ENCODE assay signal across 28 mouse cellular contexts in genomic region chr12:38327729-38328271, GRCm38 (mm10).
DNase-seq lines count a peak whose midpoint lies in the region; ATAC-seq and TF ChIP-seq lines count a peak whose summit lies in the region.
"Had no signal": no experiment of that assay in that cellular context is flagged by ENCODE, and none has a peak within 500 bp of the region (broad histone marks: within the 10 kb centered on the region; RNA-seq: fewer than 3 reads in every experiment).

No protein-coding gene starts in this region.

- H3K9ac ChIP-seq in forebrain, embryonic 13.5 days = no peak overlapping the region
- no peak overlapping the region for H3K9ac ChIP-seq in forebrain, embryonic 11.5 days (ENCODE audit: low read length)
- H3K9ac ChIP-seq in hindbrain, postnatal 0 days (replicated peaks; ENCODE audit: low read length) = no peak overlapping the region
- H3K9ac ChIP-seq in liver, embryonic 12.5 days = no peak overlapping the region
- H3K9ac ChIP-seq: embryonic facial prominence, embryonic 12.5 days; embryonic facial prominence, embryonic 15.5 days; heart, embryonic 13.5 days; hindbrain, embryonic 14.5 days had no signal

- H3K4me1 ChIP-seq in forebrain, embryonic 13.5 days = peaks cover 9% of the 10 kb centered on the region
- H3K4me1 ChIP-seq in forebrain, embryonic 11.5 days (replicated peaks; ENCODE audit: control insufficient read depth, insufficient read depth, low read length) = peaks cover 3% of the 10 kb centered on the region; the same call in 1 of the 2 replicates
- no peaks in the 10 kb centered on the region for H3K4me1 ChIP-seq in hindbrain, postnatal 0 days (ENCODE audit: insufficient read depth, low read length)
- H3K4me1 ChIP-seq in hindbrain, embryonic 10.5 days (replicated peaks) = no peaks in the 10 kb centered on the region
- H3K4me1 ChIP-seq in liver, embryonic 12.5 days = no peaks in the 10 kb centered on the region
- H3K4me1 ChIP-seq: embryonic facial prominence, embryonic 12.5 days; embryonic facial prominence, embryonic 15.5 days; heart, embryonic 10.5 days; heart, embryonic 13.5 days had no signal

- no peaks in the 10 kb centered on the region for H3K27me3 ChIP-seq in forebrain, embryonic 13.5 days
- no peaks in the 10 kb centered on the region for H3K27me3 ChIP-seq in forebrain, embryonic 11.5 days (ENCODE audit: control insufficient read depth, insufficient read depth, low read length)
- no peaks in the 10 kb centered on the region for H3K27me3 ChIP-seq in hindbrain, postnatal 0 days (ENCODE audit: insufficient read depth, low read length)
- H3K27me3 ChIP-seq in hindbrain, embryonic 10.5 days (ENCODE audit: insufficient read depth, poor library complexity, severe bottlenecking) = no peaks in the 10 kb centered on the region
- H3K27me3 ChIP-seq in liver, embryonic 12.5 days (replicated peaks) = no peaks in the 10 kb centered on the region
- H3K27me3 ChIP-seq: CH12.LX; embryonic facial prominence, embryonic 12.5 days; embryonic facial prominence, embryonic 15.5 days; heart, embryonic 13.5 days; Patski had no signal

- no peak overlapping the region for H3K4me2 ChIP-seq in forebrain, embryonic 13.5 days
- no peak overlapping the region for H3K4me2 ChIP-seq in forebrain, embryonic 11.5 days (ENCODE audit: low read depth, low read length, severe bottlenecking)
- H3K4me2 ChIP-seq in hindbrain, postnatal 0 days (ENCODE audit: low read depth, low read length) = no peak overlapping the region
- H3K4me2 ChIP-seq in liver, embryonic 12.5 days = no peak overlapping the region
- H3K4me2 ChIP-seq: embryonic facial prominence, embryonic 12.5 days; embryonic facial prominence, embryonic 15.5 days; heart, embryonic 13.5 days; hindbrain, embryonic 14.5 days had no signal

- WGBS in forebrain, embryonic 13.5 days = 6% methylated on average over 1 of the region's 1 CpGs
- 12% methylated on average over 1 of the region's 1 CpGs for WGBS in forebrain, embryonic 11.5 days
- 36% methylated on average over 1 of the region's 1 CpGs for WGBS in hindbrain, postnatal 0 days
- 49% methylated on average over 1 of the region's 1 CpGs for WGBS in hindbrain, embryonic 10.5 days
- WGBS in liver, embryonic 12.5 days (ENCODE audit: insufficient replicate concordance) = 80% methylated on average over 1 of the region's 1 CpGs

- no peak overlapping the region for H3K27ac ChIP-seq in forebrain, embryonic 13.5 days
- H3K27ac ChIP-seq in forebrain, embryonic 11.5 days (ENCODE audit: low read depth, low read length) = no peak overlapping the region
- H3K27ac ChIP-seq in hindbrain, postnatal 0 days = no peak overlapping the region
- H3K27ac ChIP-seq in hindbrain, embryonic 10.5 days = no peak overlapping the region
- H3K27ac ChIP-seq in liver, embryonic 12.5 days = no peak overlapping the region
- H3K27ac ChIP-seq: embryonic facial prominence, embryonic 12.5 days; embryonic facial prominence, embryonic 15.5 days; heart, adult 2 months; heart, embryonic 10.5 days; heart, embryonic 13.5 days; hindbrain, embryonic 14.5 days had no signal

- H3K9me3 ChIP-seq in forebrain, embryonic 13.5 days (replicated peaks) = no peaks in the 10 kb centered on the region
- no peaks in the 10 kb centered on the region for H3K9me3 ChIP-seq in forebrain, embryonic 11.5 days (ENCODE audit: control insufficient read depth, low read length)
- H3K9me3 ChIP-seq in hindbrain, postnatal 0 days (ENCODE audit: low read length) = no peaks in the 10 kb centered on the region
- H3K9me3 ChIP-seq in hindbrain, embryonic 10.5 days = no peaks in the 10 kb centered on the region
- H3K9me3 ChIP-seq in liver, embryonic 12.5 days (replicated peaks) = no peaks in the 10 kb centered on the region
- H3K9me3 ChIP-seq: embryonic facial prominence, embryonic 12.5 days; embryonic facial prominence, embryonic 15.5 days; G1E; heart, embryonic 10.5 days; heart, embryonic 13.5 days had no signal

- peak; percentile 63 for ATAC-seq in forebrain, embryonic 13.5 days
- ATAC-seq in forebrain, embryonic 11.5 days (replicated peaks; ENCODE audit: low FRiP score) = no peak; the same call in 1 of the 2 replicates
- ATAC-seq in hindbrain, postnatal 0 days = no peak
- ATAC-seq in liver, embryonic 12.5 days = no peak
- ATAC-seq: intestine, postnatal 0 days; Patski had no signal

- no peak for DNase-seq in forebrain, embryonic 11.5 days (ENCODE audit: low spot score)
- DNase-seq in hindbrain, postnatal 0 days (ENCODE audit: low spot score) = peak; percentile 7
- DNase-seq in hindbrain, embryonic 10.5 days (ENCODE audit: low spot score) = no peak
- peak; percentile 23 for DNase-seq in retina, postnatal 1 day
- DNase-seq in retina, embryonic 14.5 days (ENCODE audit: low spot score) = no peak
- DNase-seq: adrenal gland, postnatal 10 days; adrenal gland, postnatal 36 days; B cell, adult 2 months; cerebellum, adult 11 months; cerebellum, adult 2 months; cerebellum, adult 9-11 months; cerebellum, postnatal 25 days; gastrocnemius, postnatal 10 days; gastrocnemius, postnatal 36 days; heart, adult 2 months; heart, postnatal 14 days; heart, postnatal 4 days had no signal

- H3K4me3 ChIP-seq in forebrain, embryonic 13.5 days = no peak overlapping the region
- H3K4me3 ChIP-seq in forebrain, embryonic 11.5 days (ENCODE audit: low read depth, low read length) = no peak overlapping the region
- H3K4me3 ChIP-seq in hindbrain, postnatal 0 days (ENCODE audit: low read length) = no peak overlapping the region
- H3K4me3 ChIP-seq in hindbrain, embryonic 10.5 days = no peak overlapping the region
- no peak overlapping the region for H3K4me3 ChIP-seq in liver, embryonic 12.5 days
- H3K4me3 ChIP-seq: embryonic facial prominence, embryonic 12.5 days; embryonic facial prominence, embryonic 15.5 days; heart, adult 2 months; heart, embryonic 10.5 days; heart, embryonic 13.5 days had no signal

- TF ChIP-seq CTCF in hindbrain, postnatal 0 days (IDR thresholded peaks at IDR 0.05; ENCODE audit: low read depth) = no peak

- H3K36me3 ChIP-seq in forebrain, embryonic 13.5 days (ENCODE audit: poor library complexity, severe bottlenecking) = no peaks in the 10 kb centered on the region
- no peaks in the 10 kb centered on the region for H3K36me3 ChIP-seq in forebrain, embryonic 11.5 days (ENCODE audit: control insufficient read depth, insufficient read depth, low read length)
- H3K36me3 ChIP-seq in hindbrain, postnatal 0 days (ENCODE audit: insufficient read depth, low read length) = no peaks in the 10 kb centered on the region
- H3K36me3 ChIP-seq in hindbrain, embryonic 10.5 days = no peaks in the 10 kb centered on the region
- no peaks in the 10 kb centered on the region for H3K36me3 ChIP-seq in liver, embryonic 12.5 days
- H3K36me3 ChIP-seq: embryonic facial prominence, embryonic 12.5 days; embryonic facial prominence, embryonic 15.5 days; G1E; heart, embryonic 10.5 days; heart, embryonic 13.5 days had no signal

Comparison
In these comparisons a context has a peak if more than half of its experiments do, and no peak if none do; other contexts are left out.
1. DNase-seq: peak in hindbrain, postnatal 0 days (single experiment) and retina, postnatal 1 day (single experiment); none in forebrain, embryonic 11.5 days (single experiment), hindbrain, embryonic 10.5 days (single experiment) and retina, embryonic 14.5 days (single experiment).